Mouse (Mus musculus): Measurements from ENCODE around the gene P2rx4.

Gene P2rx4

GRCm38 (mm10) chr5:122703574-122703973, 3.8 kb upstream of the P2rx4 start:
- DNase-seq (ENCODE audit: low spot score) = no peak

- DNase-seq (ENCODE audit: low spot score) = no peak
Observed at GRCm38 (mm10) chr5:122704571-122704970, 2.8 kb upstream of the P2rx4 start.

GRCm38 (mm10) chr5:122705174-122705573, 2.2 kb upstream of the P2rx4 start:
- no peak for DNase-seq (ENCODE audit: low spot score)

GRCm38 (mm10) chr5:122706917-122707275, 448 bp upstream of the P2rx4 start:
- no peak for DNase-seq (ENCODE audit: low spot score)

- DNase-seq (ENCODE audit: low spot score) = no peak
Observed at GRCm38 (mm10) chr5:122708819-122709218, 1.5 kb downstream of the P2rx4 start.

- DNase-seq (ENCODE audit: low spot score) = no peak
Observed at GRCm38 (mm10) chr5:122715723-122716122, 8.4 kb downstream of the P2rx4 start.

GRCm38 (mm10) chr5:122716793-122717192, 9.4 kb downstream of the P2rx4 start:
- DNase-seq (ENCODE audit: low spot score) = no peak

GRCm38 (mm10) chr5:122718400-122718799, 11.1 kb downstream of the P2rx4 start:
- no peak for DNase-seq (ENCODE audit: low spot score)

- DNase-seq (ENCODE audit: low spot score) = peak; percentile 29
Observed at GRCm38 (mm10) chr5:122719168-122719567, 11.8 kb downstream of the P2rx4 start.

- no peak for DNase-seq (ENCODE audit: low spot score)
Observed at GRCm38 (mm10) chr5:122725453-122725852, 18.1 kb downstream of the P2rx4 start.

- DNase-seq (ENCODE audit: low spot score) = peak; percentile 42
Observed at GRCm38 (mm10) chr5:122726068-122726467, 18.7 kb downstream of the P2rx4 start.

- DNase-seq (ENCODE audit: low spot score) = no peak
Observed at GRCm38 (mm10) chr5:122726595-122726994, 19.3 kb downstream of the P2rx4 start.

- DNase-seq (ENCODE audit: low spot score) = no peak
Observed at GRCm38 (mm10) chr5:122727096-122727495, 19.8 kb downstream of the P2rx4 start.

- no peak for DNase-seq (ENCODE audit: low spot score)
Observed at GRCm38 (mm10) chr5:122730776-122731175, 23.4 kb downstream of the P2rx4 start.

GRCm38 (mm10) chr5:122731321-122731720, 24.0 kb downstream of the P2rx4 start:
- peak; percentile 62 for DNase-seq (ENCODE audit: low spot score)

- DNase-seq (ENCODE audit: low spot score) = no peak
Observed at GRCm38 (mm10) chr5:122731991-122732673, 24.8 kb downstream of the P2rx4 start.

- DNase-seq (ENCODE audit: low spot score) = no peak
Observed at GRCm38 (mm10) chr5:122733881-122734280, 26.5 kb downstream of the P2rx4 start.

GRCm38 (mm10) chr5:122735853-122736252, 28.5 kb downstream of the P2rx4 start:
- no peak for DNase-seq (ENCODE audit: low spot score)

- DNase-seq (ENCODE audit: low spot score) = no peak
Observed at GRCm38 (mm10) chr5:122736761-122737160, 29.4 kb downstream of the P2rx4 start.

GRCm38 (mm10) chr5:122743880-122744422, 36.6 kb downstream of the P2rx4 start:
- no peak for DNase-seq (ENCODE audit: low spot score)

- DNase-seq (ENCODE audit: low spot score) = no peak
Observed at GRCm38 (mm10) chr5:122747950-122748349, 40.6 kb downstream of the P2rx4 start.

- no peak for DNase-seq (ENCODE audit: low spot score)
Observed at GRCm38 (mm10) chr5:122754477-122754876, 47.1 kb downstream of the P2rx4 start.

- DNase-seq (ENCODE audit: low spot score) = no peak
Observed at GRCm38 (mm10) chr5:122755620-122756019, 48.3 kb downstream of the P2rx4 start.

GRCm38 (mm10) chr5:122756144-122756543, 48.8 kb downstream of the P2rx4 start:
- DNase-seq (ENCODE audit: low spot score) = no peak

Data from spleen, adult 12 weeks (tissue).